Comparison of ENCODE assay signal across 19 mouse cellular contexts in genomic region chr13:91796916-91797315, GRCm38 (mm10). TPM values are rescaled to one million over a fixed set of nuclear protein-coding genes. Genes with fewer than 3 reads are reported as not detected.
"Had no signal": no experiment of that assay in that cellular context is flagged by ENCODE, and none has a peak within 500 bp of the region (broad histone marks: within the 10 kb centered on the region; RNA-seq: fewer than 3 reads in every experiment).

No protein-coding gene starts in this region.

- H3K4me2 ChIP-seq: neural tube, embryonic 15.5 days; stomach, embryonic 15.5 days had no signal

- H3K4me3 ChIP-seq: neural tube, embryonic 15.5 days; stomach, embryonic 15.5 days had no signal

- H3K27me3 ChIP-seq: neural tube, embryonic 15.5 days; stomach, embryonic 15.5 days had no signal

- H3K9ac ChIP-seq: neural tube, embryonic 15.5 days; stomach, embryonic 15.5 days had no signal

- H3K9me3 ChIP-seq: neural tube, embryonic 15.5 days; stomach, embryonic 15.5 days had no signal

- H3K4me1 ChIP-seq: neural tube, embryonic 15.5 days; stomach, embryonic 15.5 days had no signal

- DNase-seq: retina, postnatal 1 day; right cerebral cortex, adult 18-20 months; right cerebral cortex, postnatal 14 days; right cerebral cortex, postnatal 25 days; right cerebral cortex, postnatal 4 days; spleen, adult 18-20 months; thymus, adult 18-20 months; thymus, adult 2 months; thymus, postnatal 14 days; thymus, postnatal 25 days; thymus, postnatal 36 days; thymus, postnatal 4 days had no signal

- H3K27ac ChIP-seq: neural tube, embryonic 15.5 days; stomach, embryonic 15.5 days; stomach, postnatal 0 days had no signal

RNA-seq across cellular contexts. Expression of gene Acot12, which starts 55.6 kb away (rescaled TPM):
- total RNA-seq: neutrophil, adult 5-6 weeks had no signal
- polyA plus RNA-seq: spleen, adult 2 months; stomach, embryonic 14.5 days; urinary bladder, adult 2 months had no signal
